Mouse (Mus musculus) brain, embryonic 14.5 days (tissue): ENCODE results near the gene Fbxo48.

Experiments used
- CTCF ChIP-seq: fragments of 200-500 bp; IDR thresholded peaks from 2 replicates; pipeline ENCODE4 v1.5.1; 2012; ENCODE audit warnings: inconsistent platforms, mild to moderate bottlenecking, moderate library complexity, borderline replicate concordance; ENCODE audit not compliant: insufficient read depth, insufficient read length; ENCODE audit errors: extremely low read depth
- POLR2A ChIP-seq: fragments of 200-500 bp; IDR thresholded peaks from 2 replicates; pipeline ENCODE4 v1.6.1; 2012; ENCODE audit warnings: mild to moderate bottlenecking, inconsistent platforms, borderline replicate concordance; ENCODE audit not compliant: poor library complexity, insufficient read depth, insufficient read length, severe bottlenecking; ENCODE audit errors: extremely low read depth

DNA sequence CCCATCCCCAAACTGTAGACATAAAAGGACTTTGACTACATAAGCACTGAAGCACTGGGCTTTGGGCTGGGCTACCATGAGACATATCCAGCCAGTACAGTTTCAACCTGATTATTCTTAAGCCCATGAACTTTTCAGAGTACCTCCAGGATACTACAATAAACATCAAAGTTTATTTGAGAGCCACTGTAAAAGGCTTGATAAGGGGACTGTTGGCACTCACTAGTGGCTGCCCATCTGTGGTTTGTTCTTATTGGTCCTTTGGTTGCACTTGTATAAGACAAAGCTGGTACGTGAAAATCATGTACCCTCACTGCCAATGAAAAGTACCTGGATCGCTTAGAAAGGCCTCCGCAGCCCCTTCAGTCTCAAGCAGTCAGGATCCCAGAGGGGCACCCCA, 36.4 kb upstream of the Fbxo48 start:
- TF ChIP-seq POLR2A (no peak), CTCF (no peak)
